Mouse (Mus musculus): ENCODE results near the gene Serinc4.

DNA sequence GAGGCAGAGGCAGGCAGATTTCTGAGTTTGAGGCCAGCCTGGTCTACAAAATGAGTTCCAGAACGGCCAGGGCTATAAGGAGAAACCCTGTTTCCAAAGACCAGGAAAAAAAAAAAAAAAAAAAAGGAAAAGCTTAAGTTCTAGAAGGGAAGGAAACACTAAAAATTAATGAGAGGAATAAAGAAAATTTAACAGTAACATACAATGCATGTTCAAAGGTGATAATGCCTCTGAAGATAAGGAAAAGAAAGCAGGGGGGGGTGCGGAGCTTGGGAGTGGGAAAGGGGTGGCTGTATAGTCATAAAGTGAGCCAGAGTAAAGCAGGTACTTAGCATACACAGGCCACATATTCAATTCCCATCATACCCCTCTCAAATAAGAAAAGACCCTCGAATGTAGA, 11.5 kb downstream of the Serinc4 start:
- TF ChIP-seq CTCF (IDR thresholded peaks at IDR 0.05; ENCODE audit: control insufficient read depth, insufficient read depth, insufficient replicate concordance, low read depth, low read length) (no peak), POLR2A (IDR thresholded peaks at IDR 0.05; ENCODE audit: control insufficient read depth, low read depth, low read length) (no peak)

Data from testis, adult 2 months (tissue).